Mouse (Mus musculus): ENCODE measurements at regions not wholly inside any gene's neighbourhood (a gene's known extent, or its start where the extent isn't known, plus 50 kb on each side); places are given as distances from the start of the nearest gene placed in this dataset.

GRCm38 (mm10) chr1:121708301-121708700 lies 140.5 kb upstream of the Ddx18 start:
- no peaks in the 10 kb centered on the region for H3K4me1 ChIP-seq (replicated peaks; ENCODE audit: low read depth, low read length)
- no peak; the same call in 1 of the 2 replicates for TF ChIP-seq CTCF (conservative IDR thresholded peaks at IDR 0.05; ENCODE audit: low read length)
- TF ChIP-seq POU5F1 (IDR thresholded peaks at IDR 0.05; ENCODE audit: borderline replicate concordance, low read length), result no peak
- TF ChIP-seq NANOG (IDR thresholded peaks at IDR 0.05; ENCODE audit: borderline replicate concordance, low read length), result no peak
- no peaks in the 10 kb centered on the region for H3K36me3 ChIP-seq (ENCODE audit: insufficient read depth, low read length)
- H3K4me3 ChIP-seq (replicated peaks; ENCODE audit: low read length), result no peak overlapping the region
- H3K9me3 ChIP-seq (ENCODE audit: low read length), result peaks cover 18% of the 10 kb centered on the region
- no peaks in the 10 kb centered on the region for H3K27me3 ChIP-seq (ENCODE audit: insufficient read depth, low read length)

GRCm38 (mm10) chr1:121701826-121702225 lies 134.0 kb upstream of the Ddx18 start:
- Histone ChIP-seq H3K27me3 (ENCODE audit: insufficient read depth, low read length) (no peaks in the 10 kb centered on the region), H3K4me1 (replicated peaks; ENCODE audit: low read depth, low read length) (no peaks in the 10 kb centered on the region), H3K4me3 (replicated peaks; ENCODE audit: low read length) (no peak overlapping the region), H3K36me3 (ENCODE audit: insufficient read depth, low read length) (no peaks in the 10 kb centered on the region), H3K9me3 (ENCODE audit: low read length) (peaks cover 14% of the 10 kb centered on the region)
- TF ChIP-seq NANOG (IDR thresholded peaks at IDR 0.05; ENCODE audit: borderline replicate concordance, low read length) (no peak), CTCF (conservative IDR thresholded peaks at IDR 0.05; ENCODE audit: low read length) (no peak), POU5F1 (IDR thresholded peaks at IDR 0.05; ENCODE audit: borderline replicate concordance, low read length) (no peak)

- Histone ChIP-seq H3K4me3 (replicated peaks; ENCODE audit: low read length) (no peak overlapping the region), H3K4me1 (replicated peaks; ENCODE audit: low read depth, low read length) (no peaks in the 10 kb centered on the region), H3K27me3 (ENCODE audit: insufficient read depth, low read length) (no peaks in the 10 kb centered on the region), H3K36me3 (ENCODE audit: insufficient read depth, low read length) (no peaks in the 10 kb centered on the region), H3K9me3 (ENCODE audit: low read length) (no peaks in the 10 kb centered on the region)
- TF ChIP-seq NANOG (IDR thresholded peaks at IDR 0.05; ENCODE audit: borderline replicate concordance, low read length), result no peak
- no peak for TF ChIP-seq CTCF (conservative IDR thresholded peaks at IDR 0.05; ENCODE audit: low read length)
- no peak for TF ChIP-seq POU5F1 (IDR thresholded peaks at IDR 0.05; ENCODE audit: borderline replicate concordance, low read length)
Measured at GRCm38 (mm10) chr1:121653901-121654300, 86.1 kb upstream of the Ddx18 start.

GRCm38 (mm10) chr1:121650071-121650470 lies 82.3 kb upstream of the Ddx18 start:
- no peaks in the 10 kb centered on the region for H3K36me3 ChIP-seq (ENCODE audit: insufficient read depth, low read length)
- TF ChIP-seq CTCF (conservative IDR thresholded peaks at IDR 0.05; ENCODE audit: low read length), result no peak
- TF ChIP-seq POU5F1 (IDR thresholded peaks at IDR 0.05; ENCODE audit: borderline replicate concordance, low read length), result no peak
- TF ChIP-seq NANOG (IDR thresholded peaks at IDR 0.05; ENCODE audit: borderline replicate concordance, low read length), result no peak
- H3K4me1 ChIP-seq (replicated peaks; ENCODE audit: low read depth, low read length), result no peaks in the 10 kb centered on the region
- H3K4me3 ChIP-seq (replicated peaks; ENCODE audit: low read length), result no peak overlapping the region
- H3K9me3 ChIP-seq (ENCODE audit: low read length), result no peaks in the 10 kb centered on the region
- no peaks in the 10 kb centered on the region for H3K27me3 ChIP-seq (ENCODE audit: insufficient read depth, low read length)

- peaks cover 34% of the 10 kb centered on the region for H3K9me3 ChIP-seq (ENCODE audit: low read length)
- no peaks in the 10 kb centered on the region for H3K36me3 ChIP-seq (ENCODE audit: insufficient read depth, low read length)
- H3K4me3 ChIP-seq (replicated peaks; ENCODE audit: low read length), result no peak overlapping the region
- TF ChIP-seq POU5F1 (IDR thresholded peaks at IDR 0.05; ENCODE audit: borderline replicate concordance, low read length), result no peak
- TF ChIP-seq NANOG (IDR thresholded peaks at IDR 0.05; ENCODE audit: borderline replicate concordance, low read length), result no peak
- no peak for TF ChIP-seq CTCF (conservative IDR thresholded peaks at IDR 0.05; ENCODE audit: low read length)
- no peaks in the 10 kb centered on the region for H3K4me1 ChIP-seq (replicated peaks; ENCODE audit: low read depth, low read length)
- H3K27me3 ChIP-seq (ENCODE audit: insufficient read depth, low read length), result no peaks in the 10 kb centered on the region
Measured at GRCm38 (mm10) chr1:121631466-121631865, 63.7 kb upstream of the Ddx18 start.

- H3K27me3 ChIP-seq (ENCODE audit: insufficient read depth, low read length), result no peaks in the 10 kb centered on the region
- TF ChIP-seq CTCF (conservative IDR thresholded peaks at IDR 0.05; ENCODE audit: low read length) (no peak), POU5F1 (IDR thresholded peaks at IDR 0.05; ENCODE audit: borderline replicate concordance, low read length) (no peak), NANOG (IDR thresholded peaks at IDR 0.05; ENCODE audit: borderline replicate concordance, low read length) (no peak)
- no peak overlapping the region for H3K4me3 ChIP-seq (replicated peaks; ENCODE audit: low read length)
- H3K4me1 ChIP-seq (replicated peaks; ENCODE audit: low read depth, low read length), result no peaks in the 10 kb centered on the region
- H3K9me3 ChIP-seq (ENCODE audit: low read length), result no peaks in the 10 kb centered on the region
- H3K36me3 ChIP-seq (ENCODE audit: insufficient read depth, low read length), result no peaks in the 10 kb centered on the region
Measured at GRCm38 (mm10) chr1:121620262-121620661, 52.5 kb upstream of the Ddx18 start.

- TF ChIP-seq POU5F1 (IDR thresholded peaks at IDR 0.05; ENCODE audit: borderline replicate concordance, low read length) (no peak), NANOG (IDR thresholded peaks at IDR 0.05; ENCODE audit: borderline replicate concordance, low read length) (no peak), CTCF (conservative IDR thresholded peaks at IDR 0.05; ENCODE audit: low read length) (no peak)
- H3K4me1 ChIP-seq (replicated peaks; ENCODE audit: low read depth, low read length), result no peaks in the 10 kb centered on the region
- H3K27me3 ChIP-seq (ENCODE audit: insufficient read depth, low read length), result no peaks in the 10 kb centered on the region
- no peaks in the 10 kb centered on the region for H3K36me3 ChIP-seq (ENCODE audit: insufficient read depth, low read length)
- H3K9me3 ChIP-seq (ENCODE audit: low read length), result no peaks in the 10 kb centered on the region
- H3K4me3 ChIP-seq (replicated peaks; ENCODE audit: low read length), result no peak overlapping the region
Measured at GRCm38 (mm10) chr1:121618550-121618949, 50.8 kb upstream of the Ddx18 start.

Measured in E14TG2a.4 (cell line).